Mouse (Mus musculus) midbrain, embryonic 16.5 days (tissue): ENCODE results near the gene Dync1li2. TPM values are rescaled to one million over a fixed set of nuclear protein-coding genes. Genes with fewer than 3 reads are reported as not detected.

Experiments
- ATAC-seq: fragments of 200-750 bp; cut with Nextera tagmentation; 2 replicates; pipeline ENCODE4 v1.8.0; 2017; ENCODE audit warnings: moderate TSS enrichment
- H3K27ac ChIP-seq: fragments of 300-500 bp; sonication (generic); 2 replicates; pipeline ENCODE4 v1.5.1; 2014; ENCODE audit warnings: mild to moderate bottlenecking, low read length, mixed read lengths
- H3K27me3 ChIP-seq: fragments of 300-500 bp; sonication (generic); 2 replicates; pipeline ENCODE4 v1.6.1; 2014; ENCODE audit warnings: low read depth, low read length, mixed read lengths; ENCODE audit not compliant: control insufficient read depth, insufficient read depth
- H3K36me3 ChIP-seq: fragments of 300-500 bp; sonication (generic); 2 replicates; pipeline ENCODE4 v1.6.1; 2014; ENCODE audit warnings: mild to moderate bottlenecking, low read length, moderate library complexity, mixed read lengths; ENCODE audit not compliant: control insufficient read depth, insufficient read depth
- H3K4me1 ChIP-seq: fragments of 300-500 bp; sonication (generic); 2 replicates; pipeline ENCODE4 v1.6.1; 2014; ENCODE audit warnings: mild to moderate bottlenecking, low read length, mixed read lengths; ENCODE audit not compliant: control insufficient read depth, insufficient read depth
- H3K4me2 ChIP-seq: fragments of 300-500 bp; sonication (generic); 2 replicates; pipeline ENCODE4 v1.6.1; 2014; ENCODE audit warnings: mild to moderate bottlenecking, low read length, mixed read lengths
- H3K4me3 ChIP-seq: fragments of 300-500 bp; sonication (generic); 2 replicates; pipeline ENCODE4 v1.5.1; 2014; ENCODE audit warnings: low read depth, mild to moderate bottlenecking, low read length, moderate library complexity, mixed read lengths
- H3K9ac ChIP-seq: fragments of 300-500 bp; sonication (generic); 2 replicates; pipeline ENCODE4 v1.6.1; 2014; ENCODE audit warnings: low read depth, low read length, mixed read lengths
- H3K9me3 ChIP-seq: fragments of 300-500 bp; sonication (generic); replicated peaks from 2 replicates; pipeline ENCODE4 v1.6.1; 2014; ENCODE audit warnings: mild to moderate bottlenecking, low read length, mixed read lengths; ENCODE audit not compliant: control insufficient read depth, poor library complexity, severe bottlenecking
- WGBS: fragments of 180-500 bp; shearing (Covaris S2); extraction: QIAGEN DNeasy Blood & Tissue Kit; methylation state at CpG from one replicate; pipeline ENCODE4 v1.1.7; 2014; 5-methylcytosine and 5-hydroxymethylcytosine counted together
- polyA plus RNA-seq: library from polyadenylated mRNA; unstranded; fragments of >200 nt; fragmentation: Nextera tagmentation; extraction: Ambion mirVana; gene quantifications from 2 replicates; pipeline ENCODE4 v1.2.1, GENCODE M21; 2015

The Dync1li2 gene
- polyA plus RNA-seq, 1 experiment from 2014 or later: 114 TPM

- Histone ChIP-seq H3K9me3 (no peaks in the 10 kb centered on the region), H3K9ac (no peak overlapping the region), H3K27me3 (no peaks in the 10 kb centered on the region), H3K4me2 (no peak overlapping the region), H3K27ac (no peak overlapping the region), H3K4me3 (no peak overlapping the region), H3K4me1 (no peaks in the 10 kb centered on the region), H3K36me3 (no peaks in the 10 kb centered on the region)
- no peak for ATAC-seq
- 38% methylated on average over 7 of the region's 7 CpGs for WGBS
Observed at GRCm38 (mm10) chr8:104410628-104411273, 32.1 kb downstream of the Dync1li2 start.

- Histone ChIP-seq H3K4me3 (no peak overlapping the region), H3K9ac (no peak overlapping the region), H3K4me1 (no peaks in the 10 kb centered on the region), H3K27ac (no peak overlapping the region), H3K36me3 (no peaks in the 10 kb centered on the region), H3K27me3 (no peaks in the 10 kb centered on the region), H3K4me2 (no peak overlapping the region), H3K9me3 (no peaks in the 10 kb centered on the region)
- ATAC-seq: no peak
- 85% methylated on average over 7 of the region's 7 CpGs for WGBS
Observed at GRCm38 (mm10) chr8:104408328-104409110, 34.3 kb downstream of the Dync1li2 start.

- no peaks in the 10 kb centered on the region for H3K4me1 ChIP-seq
- 81% methylated on average over 6 of the region's 6 CpGs for WGBS
- H3K4me3 ChIP-seq: no peak overlapping the region
- H3K36me3 ChIP-seq: no peaks in the 10 kb centered on the region
- H3K4me2 ChIP-seq: no peak overlapping the region
- no peaks in the 10 kb centered on the region for H3K9me3 ChIP-seq
- no peak overlapping the region for H3K27ac ChIP-seq
- H3K27me3 ChIP-seq: no peaks in the 10 kb centered on the region
- no peak overlapping the region for H3K9ac ChIP-seq
- ATAC-seq: no peak
Observed at GRCm38 (mm10) chr8:104406340-104407128, 36.3 kb downstream of the Dync1li2 start.

GRCm38 (mm10) chr8:104405430-104406187 is 37.2 kb downstream of the Dync1li2 start:
- no peak overlapping the region for H3K4me3 ChIP-seq

GRCm38 (mm10) chr8:104403596-104403995 is 39.3 kb downstream of the Dync1li2 start:
- Histone ChIP-seq H3K9ac (no peak overlapping the region), H3K9me3 (no peaks in the 10 kb centered on the region), H3K4me3 (no peak overlapping the region), H3K4me1 (no peaks in the 10 kb centered on the region), H3K27me3 (no peaks in the 10 kb centered on the region), H3K27ac (no peak overlapping the region), H3K4me2 (no peak overlapping the region), H3K36me3 (no peaks in the 10 kb centered on the region)
- ATAC-seq: no peak
- WGBS: 74% methylated on average over 3 of the region's 3 CpGs

More at GRCm38 (mm10) chr8:104405430-104406187, 37.2 kb downstream of the Dync1li2 start:
- 76% methylated on average over 15 of the region's 15 CpGs for WGBS
- Histone ChIP-seq H3K36me3 (no peaks in the 10 kb centered on the region), H3K9me3 (no peaks in the 10 kb centered on the region), H3K9ac (no peak overlapping the region), H3K27me3 (no peaks in the 10 kb centered on the region), H3K4me2 (no peak overlapping the region), H3K4me1 (no peaks in the 10 kb centered on the region), H3K27ac (no peak overlapping the region)
- ATAC-seq: no peak

- Histone ChIP-seq H3K27me3 (no peaks in the 10 kb centered on the region), H3K4me1 (peaks cover 15% of the 10 kb centered on the region), H3K9ac (peak within 1 kb of the TSS; percentile 93), H3K4me3 (peak within 1 kb of the TSS; percentile 74), H3K36me3 (no peaks in the 10 kb centered on the region), H3K4me2 (peak within 1 kb of the TSS; percentile 66), H3K9me3 (no peaks in the 10 kb centered on the region), H3K27ac (peak within 1 kb of the TSS; percentile 81)
- ATAC-seq: peak; percentile 84
- WGBS: 3% methylated on average over 20 of the region's 54 CpGs
Observed at GRCm38 (mm10) chr8:104395703-104396357, 47.0 kb downstream of the Dync1li2 start, which contains the start of gene Cmtm4. Gene Cmtm4, minus strand, starts transcription at chr8:104395807.

- H3K27ac ChIP-seq: peak overlapping the region; percentile 81
- peak; percentile 79 for ATAC-seq
- WGBS: under 1% methylated on average over 59 of the region's 82 CpGs
- H3K4me3 ChIP-seq: peak overlapping the region; percentile 74
- no peaks in the 10 kb centered on the region for H3K9me3 ChIP-seq
- no peaks in the 10 kb centered on the region for H3K27me3 ChIP-seq
- peaks cover 15% of the 10 kb centered on the region for H3K4me1 ChIP-seq
- peak overlapping the region; percentile 93 for H3K9ac ChIP-seq
- peak overlapping the region; percentile 66 for H3K4me2 ChIP-seq
- no peaks in the 10 kb centered on the region for H3K36me3 ChIP-seq
Observed at GRCm38 (mm10) chr8:104394801-104395702, 47.8 kb downstream of the Dync1li2 start.
